Comparison of ENCODE assay signal across 23 mouse cellular contexts in the genomic region with DNA sequence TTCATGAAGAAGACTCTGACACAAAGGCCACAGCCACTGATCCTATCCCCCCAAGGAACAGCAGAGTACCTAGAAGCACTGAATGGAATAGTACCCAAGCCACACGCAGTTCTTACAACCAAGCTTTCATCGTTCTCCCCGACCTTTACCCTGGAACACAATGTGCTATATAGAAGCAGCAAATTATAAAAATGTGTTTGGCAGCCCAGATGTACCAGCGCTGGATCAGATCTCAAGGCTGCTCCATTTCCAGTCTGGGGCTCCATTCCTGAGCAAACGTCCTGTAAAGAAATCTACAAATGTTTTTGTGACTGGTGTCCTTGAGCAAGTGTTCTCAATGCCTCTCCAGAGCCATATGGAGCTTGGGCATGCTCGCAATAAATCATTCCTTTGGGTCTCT. TPM values are rescaled to one million over a fixed set of nuclear protein-coding genes. Genes with fewer than 3 reads are reported as not detected.
A peak's percentile ranks its signal among the peaks of the same experiment; 100 is the strongest.
DNase-seq lines count a peak whose midpoint lies in the region; ATAC-seq and TF ChIP-seq lines count a peak whose summit lies in the region.
"Had no signal": no experiment of that assay in that cellular context is flagged by ENCODE, and none has a peak within 500 bp of the region (broad histone marks: within the 10 kb centered on the region; RNA-seq: fewer than 3 reads in every experiment).

No protein-coding gene starts in this region.

- no peak overlapping the region for H3K9ac ChIP-seq in embryonic facial prominence, embryonic 14.5 days (ENCODE audit: low read depth, low read length)
- H3K9ac ChIP-seq in limb, embryonic 15.5 days = no peak overlapping the region
- no peak overlapping the region for H3K9ac ChIP-seq in stomach, postnatal 0 days (ENCODE audit: low read length)
- H3K9ac ChIP-seq: embryonic facial prominence, embryonic 13.5 days; forebrain, embryonic 13.5 days; forebrain, embryonic 15.5 days; forebrain, postnatal 0 days had no signal

- ATAC-seq in embryonic facial prominence, embryonic 14.5 days (ENCODE audit: low read depth) = no peak
- ATAC-seq in limb, embryonic 15.5 days (ENCODE audit: insufficient number of reproducible peaks, low FRiP score, low TSS enrichment, low read depth) = no peak
- ATAC-seq in stomach, postnatal 0 days (ENCODE audit: low FRiP score, low TSS enrichment) = no peak
- ATAC-seq: CD4-positive, CD25-positive, alpha-beta regulatory T cell, adult 4 months; forebrain, embryonic 13.5 days; forebrain, embryonic 15.5 days; forebrain, postnatal 0 days had no signal

- no peaks in the 10 kb centered on the region for H3K9me3 ChIP-seq in embryonic facial prominence, embryonic 14.5 days (ENCODE audit: control insufficient read depth, low read length)
- H3K9me3 ChIP-seq in embryonic facial prominence, embryonic 10.5 days = no peaks in the 10 kb centered on the region
- no peaks in the 10 kb centered on the region for H3K9me3 ChIP-seq in limb, embryonic 10.5 days (replicated peaks)
- no peaks in the 10 kb centered on the region for H3K9me3 ChIP-seq in limb, embryonic 15.5 days
- no peaks in the 10 kb centered on the region for H3K9me3 ChIP-seq in stomach, postnatal 0 days (ENCODE audit: control insufficient read depth, low read length)
- H3K9me3 ChIP-seq: embryonic facial prominence, embryonic 13.5 days; forebrain, embryonic 13.5 days; forebrain, embryonic 15.5 days; G1E had no signal

- no peak for TF ChIP-seq CTCF in stomach, postnatal 0 days (IDR thresholded peaks at IDR 0.05; ENCODE audit: low read depth)

- no peaks in the 10 kb centered on the region for H3K36me3 ChIP-seq in embryonic facial prominence, embryonic 14.5 days (ENCODE audit: control insufficient read depth, insufficient read depth, low read length)
- H3K36me3 ChIP-seq in embryonic facial prominence, embryonic 10.5 days (replicated peaks) = no peaks in the 10 kb centered on the region
- no peaks in the 10 kb centered on the region for H3K36me3 ChIP-seq in limb, embryonic 10.5 days
- no peaks in the 10 kb centered on the region for H3K36me3 ChIP-seq in limb, embryonic 15.5 days
- no peaks in the 10 kb centered on the region for H3K36me3 ChIP-seq in stomach, postnatal 0 days (ENCODE audit: control insufficient read depth, insufficient read depth, low read length)
- H3K36me3 ChIP-seq: embryonic facial prominence, embryonic 13.5 days; forebrain, embryonic 15.5 days; G1E had no signal

- H3K27ac ChIP-seq in embryonic facial prominence, embryonic 14.5 days (replicated peaks; ENCODE audit: low read depth, low read length) = no peak overlapping the region
- H3K27ac ChIP-seq in embryonic facial prominence, embryonic 10.5 days (replicated peaks) = no peak overlapping the region
- H3K27ac ChIP-seq in limb, embryonic 10.5 days = 0 out of 2 replicates have a peak overlapping the region, but pooled peaks have one; percentile 8
- peak overlapping the region; percentile 33; the same call in 1 of the 2 replicates for H3K27ac ChIP-seq in limb, embryonic 15.5 days
- H3K27ac ChIP-seq in stomach, postnatal 0 days (replicated peaks) = no peak overlapping the region
- H3K27ac ChIP-seq: embryonic facial prominence, embryonic 13.5 days; forebrain, embryonic 13.5 days; forebrain, embryonic 15.5 days had no signal

- H3K27me3 ChIP-seq in embryonic facial prominence, embryonic 14.5 days (replicated peaks; ENCODE audit: control insufficient read depth, insufficient read depth, low read length) = no peaks in the 10 kb centered on the region
- H3K27me3 ChIP-seq in embryonic facial prominence, embryonic 10.5 days (replicated peaks; ENCODE audit: low read depth, poor library complexity, severe bottlenecking) = no peaks in the 10 kb centered on the region
- H3K27me3 ChIP-seq in limb, embryonic 10.5 days (ENCODE audit: low read depth, poor library complexity, severe bottlenecking) = no peaks in the 10 kb centered on the region
- no peaks in the 10 kb centered on the region for H3K27me3 ChIP-seq in limb, embryonic 15.5 days
- H3K27me3 ChIP-seq in stomach, postnatal 0 days (ENCODE audit: control insufficient read depth, insufficient read depth, low read length) = no peaks in the 10 kb centered on the region
- H3K27me3 ChIP-seq: CH12.LX; embryonic facial prominence, embryonic 13.5 days; forebrain, embryonic 13.5 days; forebrain, embryonic 15.5 days had no signal

- no peak overlapping the region for H3K4me3 ChIP-seq in embryonic facial prominence, embryonic 14.5 days (ENCODE audit: low read depth, low read length)
- no peak overlapping the region for H3K4me3 ChIP-seq in embryonic facial prominence, embryonic 10.5 days
- H3K4me3 ChIP-seq in limb, embryonic 10.5 days = no peak overlapping the region
- no peak overlapping the region for H3K4me3 ChIP-seq in limb, embryonic 15.5 days
- no peak overlapping the region for H3K4me3 ChIP-seq in stomach, postnatal 0 days (ENCODE audit: low read depth, low read length)
- H3K4me3 ChIP-seq: embryonic facial prominence, embryonic 13.5 days; forebrain, embryonic 13.5 days; forebrain, embryonic 15.5 days had no signal

- H3K4me2 ChIP-seq in embryonic facial prominence, embryonic 14.5 days (ENCODE audit: low read depth, low read length) = no peak overlapping the region
- H3K4me2 ChIP-seq in limb, embryonic 15.5 days = no peak overlapping the region
- no peak overlapping the region for H3K4me2 ChIP-seq in stomach, postnatal 0 days (replicated peaks; ENCODE audit: low read depth)
- H3K4me2 ChIP-seq: embryonic facial prominence, embryonic 13.5 days; forebrain, embryonic 13.5 days; forebrain, embryonic 15.5 days had no signal

- DNase-seq in embryonic facial prominence, embryonic 14.5 days (ENCODE audit: low spot score) = peak; percentile 55
- DNase-seq in embryonic facial prominence, embryonic 10.5 days (ENCODE audit: low spot score) = no peak
- peak; percentile 47 for DNase-seq in NIH3T3 (ENCODE audit: low read depth)
- DNase-seq in limb, embryonic 10.5 days (ENCODE audit: low spot score) = no peak
- DNase-seq in spleen, postnatal 14 days (ENCODE audit: low spot score in 2 of 2) = no peak
- no peak for DNase-seq in stomach, postnatal 0 days (ENCODE audit: low spot score)
- DNase-seq: adrenal gland, adult 8-10 months; adrenal gland, postnatal 14 days; adrenal gland, postnatal 36 days; B cell, adult 2 months; cerebellum, adult 11-12 months; cerebellum, adult 2 months; cerebellum, adult 9-10 months; cerebellum, postnatal 10 days; cerebellum, postnatal 25 days; forebrain, postnatal 0 days had no signal

- WGBS in embryonic facial prominence, embryonic 14.5 days = 50% methylated on average over 6 of the region's 6 CpGs
- 77% methylated on average over 6 of the region's 6 CpGs for WGBS in embryonic facial prominence, embryonic 10.5 days
- WGBS in limb, embryonic 10.5 days = 79% methylated on average over 6 of the region's 6 CpGs
- 49% methylated on average over 6 of the region's 6 CpGs for WGBS in limb, embryonic 15.5 days
- 80% methylated on average over 6 of the region's 6 CpGs for WGBS in stomach, postnatal 0 days

- peaks cover 25% of the 10 kb centered on the region for H3K4me1 ChIP-seq in embryonic facial prominence, embryonic 14.5 days (ENCODE audit: control insufficient read depth, insufficient read depth, low read length)
- peaks cover 20% of the 10 kb centered on the region for H3K4me1 ChIP-seq in embryonic facial prominence, embryonic 10.5 days
- H3K4me1 ChIP-seq in limb, embryonic 10.5 days = peaks cover 40% of the 10 kb centered on the region
- H3K4me1 ChIP-seq in limb, embryonic 15.5 days = peaks cover 25% of the 10 kb centered on the region
- no peaks in the 10 kb centered on the region for H3K4me1 ChIP-seq in stomach, postnatal 0 days (replicated peaks; ENCODE audit: control insufficient read depth, insufficient read depth)
- H3K4me1 ChIP-seq: forebrain, embryonic 13.5 days; forebrain, embryonic 15.5 days had no signal

- no peak for TF ChIP-seq EP300 in stomach, postnatal 0 days (optimal IDR thresholded peaks at IDR 0.05)

RNA-seq across cellular contexts. Expression of a gene that starts 44.8 kb away (rescaled TPM):
- polyA plus RNA-seq in embryonic facial prominence, embryonic 14.5 days (2014; fragmentation: Nextera tagmentation; extraction: Ambion mirVana) = 2.3 and 2.4 TPM in 2 replicates
- polyA plus RNA-seq in embryonic facial prominence, embryonic 10.5 days (2016; fragmentation: Nextera tagmentation; extraction: Ambion mirVana) = 1.7 TPM in 2 replicates
- 1.8 and 2.0 TPM in 2 replicates for polyA plus RNA-seq in limb, embryonic 10.5 days (2016; fragmentation: Nextera tagmentation; extraction: Ambion mirVana)
- polyA plus RNA-seq in limb, embryonic 15.5 days (2015; fragmentation: Nextera tagmentation; extraction: Ambion mirVana) = 1.2 and 1.3 TPM in 2 replicates
- polyA plus RNA-seq in stomach, postnatal 0 days (2015; fragmentation: Nextera tagmentation; extraction: Ambion mirVana) = 13.1 and 13.5 TPM in 2 replicates
- polyA plus RNA-seq: G1E had no signal

Comparison
In these comparisons a context has a peak if more than half of its experiments do, and no peak if none do; other contexts are left out.
1. DNase-seq: peak in embryonic facial prominence, embryonic 14.5 days (single experiment) and NIH3T3 (single experiment); none in embryonic facial prominence, embryonic 10.5 days (single experiment), limb, embryonic 10.5 days (single experiment), spleen, postnatal 14 days (0 of 2) and stomach, postnatal 0 days (single experiment).
2. H3K27ac ChIP-seq: peak in limb, embryonic 10.5 days (single experiment) and limb, embryonic 15.5 days (single experiment); none in embryonic facial prominence, embryonic 14.5 days (single experiment), embryonic facial prominence, embryonic 10.5 days (single experiment) and stomach, postnatal 0 days (single experiment).